Mouse (Mus musculus) liver, adult 2 months (tissue): ENCODE measurements at regions not wholly inside any gene's neighbourhood (a gene's known extent, or its start where the extent isn't known, plus 50 kb on each side); places are given as distances from the start of the nearest gene placed in this dataset.

Source experiments
- CTCF ChIP-seq: fragments of 200-500 bp; IDR thresholded peaks from 2 replicates; pipeline ENCODE4 v1.5.1; 2011; ENCODE audit warnings: low read depth, low read length, control low read depth
- POLR2A ChIP-seq: fragments of 200-500 bp; IDR thresholded peaks from 2 replicates; pipeline ENCODE4 v1.6.1; 2011; ENCODE audit warnings: low read length, control low read depth; ENCODE audit not compliant: insufficient read depth; ENCODE audit errors: extremely low read depth

GRCm38 (mm10) chr13:26267501-26267900, 502.5 kb downstream of the Hdgfl1 start:
- TF ChIP-seq CTCF (no peak), POLR2A (no peak)
